Mouse (Mus musculus) midbrain, embryonic 13.5 days (tissue): ENCODE data around the gene Nid2. TPM values are rescaled to one million over a fixed set of nuclear protein-coding genes. Genes with fewer than 3 reads are reported as not detected.

Source experiments
- ATAC-seq: fragments of 200-750 bp; cut with Nextera tagmentation; 2 replicates; pipeline ENCODE4 v1.8.0; 2017; ENCODE audit warnings: mild to moderate bottlenecking, moderate TSS enrichment, moderate library complexity
- H3K27ac ChIP-seq: fragments of 300-500 bp; sonication (generic); 2 replicates; pipeline ENCODE4 v1.5.1; 2015; ENCODE audit warnings: inconsistent platforms, mild to moderate bottlenecking, moderate library complexity
- H3K27me3 ChIP-seq: fragments of 300-500 bp; sonication (generic); 2 replicates; pipeline ENCODE4 v1.6.1; 2015; ENCODE audit warnings: mild to moderate bottlenecking, inconsistent platforms
- H3K36me3 ChIP-seq: fragments of 300-500 bp; sonication (generic); 2 replicates; pipeline ENCODE4 v1.6.1; 2015; ENCODE audit warnings: mild to moderate bottlenecking, inconsistent platforms
- H3K4me1 ChIP-seq: fragments of 300-500 bp; sonication (generic); replicated peaks from 2 replicates; pipeline ENCODE4 v1.6.1; 2015; ENCODE audit warnings: inconsistent platforms
- H3K4me2 ChIP-seq: fragments of 300-500 bp; sonication (generic); replicated peaks from 2 replicates; pipeline ENCODE4 v1.6.1; 2015; ENCODE audit warnings: moderate library complexity, mild to moderate bottlenecking, inconsistent platforms
- H3K4me3 ChIP-seq: fragments of 300-500 bp; sonication (generic); replicated peaks from 2 replicates; pipeline ENCODE4 v1.5.1; 2015; ENCODE audit warnings: mild to moderate bottlenecking, inconsistent platforms
- H3K9ac ChIP-seq: fragments of 300-500 bp; sonication (generic); replicated peaks from 2 replicates; pipeline ENCODE4 v1.6.1; 2015; ENCODE audit warnings: mild to moderate bottlenecking, inconsistent platforms
- H3K9me3 ChIP-seq: fragments of 300-500 bp; sonication (generic); 2 replicates; pipeline ENCODE4 v1.6.1; 2016; ENCODE audit warnings: mild to moderate bottlenecking, inconsistent platforms
- WGBS: fragments of 180-500 bp; shearing (Covaris S2); methylation state at CpG from one replicate; pipeline ENCODE4 v1.1.7; 2015; 5-methylcytosine and 5-hydroxymethylcytosine counted together
- polyA plus RNA-seq: library from polyadenylated mRNA; unstranded; fragments of >200 nt; fragmentation: Nextera tagmentation; extraction: Ambion mirVana; gene quantifications from 2 replicates; pipeline ENCODE4 v1.2.1, GENCODE M21; 2015

Nid2 gene
- polyA plus RNA-seq, 1 experiment from 2014 or later: 40.7 TPM

DNA sequence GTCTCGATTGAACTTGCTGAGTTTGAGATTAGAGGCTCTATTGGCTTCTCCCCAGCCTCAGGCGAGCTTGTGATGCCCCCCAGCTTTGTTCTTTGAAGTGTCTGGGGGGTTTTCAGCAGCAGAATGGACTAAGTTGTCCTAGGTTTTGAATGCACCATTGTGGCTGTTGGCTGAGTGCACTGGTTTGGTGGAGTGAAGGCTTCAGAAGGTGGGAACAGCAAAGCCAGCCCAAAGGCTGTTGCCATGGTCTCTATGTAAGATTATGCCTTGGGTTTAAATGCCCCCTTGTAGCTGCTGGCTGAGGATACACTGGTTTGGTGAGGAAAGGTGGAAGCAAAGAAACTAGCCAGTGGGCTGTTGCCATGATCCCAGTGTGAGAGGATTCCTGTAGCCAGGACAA is 49.4 kb downstream of the Nid2 start:
- no peak for ATAC-seq
- Histone ChIP-seq H3K4me2 (no peak overlapping the region), H3K9ac (no peak overlapping the region), H3K27ac (no peak overlapping the region), H3K27me3 (no peaks in the 10 kb centered on the region), H3K36me3 (no peaks in the 10 kb centered on the region), H3K4me3 (no peak overlapping the region), H3K4me1 (0 out of 2 replicates have a peak, but pooled peaks cover 2% of the 10 kb centered on the region), H3K9me3 (no peaks in the 10 kb centered on the region)
- 65% methylated on average over 2 of the region's 2 CpGs for WGBS

DNA sequence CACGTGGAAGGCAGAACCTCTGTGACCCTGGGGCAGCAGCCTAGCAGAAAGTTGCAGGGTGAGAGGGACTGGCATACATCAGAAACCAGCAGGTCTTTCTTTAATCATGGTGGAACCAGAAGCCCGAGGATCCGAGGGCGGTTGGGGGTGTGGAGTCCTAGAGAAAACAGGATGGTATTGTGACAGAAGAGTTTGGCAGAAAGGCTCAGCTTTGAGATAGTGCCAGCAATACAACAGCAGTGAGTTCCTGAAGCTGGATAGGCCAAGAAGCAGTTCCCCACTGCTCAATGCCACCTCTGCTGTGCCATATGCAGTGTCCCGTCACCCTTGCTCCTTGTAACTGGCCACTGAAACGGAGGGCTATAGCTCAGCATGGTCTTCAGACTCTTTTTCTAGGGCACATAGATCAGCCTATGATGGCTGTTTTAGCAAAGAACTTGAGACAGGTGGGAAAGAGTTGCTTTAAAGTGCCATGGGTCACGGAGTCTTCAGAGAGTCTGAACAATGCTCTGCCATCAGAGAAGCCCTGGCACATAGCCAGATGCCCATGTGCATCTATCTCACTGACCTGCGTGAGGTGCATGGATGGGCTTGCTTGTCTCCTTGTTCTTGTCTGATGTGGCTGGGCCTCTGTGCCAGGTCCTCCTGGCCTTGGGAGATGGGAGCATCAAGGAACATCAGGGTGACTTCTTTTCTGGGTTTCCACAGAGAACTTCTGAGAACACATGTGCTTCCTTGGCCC is 50.6 kb downstream of the Nid2 start:
- no peak overlapping the region for H3K9ac ChIP-seq
- H3K27me3 ChIP-seq: no peaks in the 10 kb centered on the region
- ATAC-seq: no peak
- WGBS: 87% methylated on average over 8 of the region's 8 CpGs
- no peaks in the 10 kb centered on the region for H3K9me3 ChIP-seq
- H3K4me1 ChIP-seq: 0 out of 2 replicates have a peak, but pooled peaks cover 2% of the 10 kb centered on the region
- H3K4me3 ChIP-seq: no peak overlapping the region
- H3K36me3 ChIP-seq: no peaks in the 10 kb centered on the region
- no peak overlapping the region for H3K4me2 ChIP-seq
- H3K27ac ChIP-seq: no peak overlapping the region

DNA sequence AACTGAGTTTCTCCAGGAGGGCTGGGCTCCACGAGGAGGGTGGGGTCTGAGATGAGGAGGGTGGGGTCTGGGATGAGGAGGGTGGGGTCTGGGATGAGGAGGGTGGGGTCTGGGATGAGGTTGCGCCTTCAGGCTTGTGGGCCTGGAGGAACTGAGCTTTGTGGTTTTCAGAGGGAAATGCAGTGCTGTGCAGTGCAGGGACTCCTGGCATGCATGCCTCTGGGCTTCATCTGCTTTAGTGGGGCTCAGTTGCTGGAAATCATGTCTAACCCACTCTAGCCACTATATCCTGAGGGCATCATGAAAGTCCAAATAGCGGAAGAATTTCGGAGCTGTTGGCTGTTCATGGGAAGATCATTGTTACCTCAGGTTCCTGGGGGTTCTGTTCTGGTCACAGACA is 52.2 kb downstream of the Nid2 start:
- ATAC-seq: peak; percentile 56; the same call in 1 of the 2 replicates
- Histone ChIP-seq H3K27me3 (no peaks in the 10 kb centered on the region), H3K36me3 (no peaks in the 10 kb centered on the region), H3K4me1 (0 out of 2 replicates have a peak, but pooled peaks cover 2% of the 10 kb centered on the region), H3K4me2 (no peak overlapping the region), H3K9me3 (no peaks in the 10 kb centered on the region), H3K4me3 (no peak overlapping the region), H3K27ac (no peak overlapping the region), H3K9ac (no peak overlapping the region)
- 66% methylated on average over 4 of the region's 4 CpGs for WGBS

DNA sequence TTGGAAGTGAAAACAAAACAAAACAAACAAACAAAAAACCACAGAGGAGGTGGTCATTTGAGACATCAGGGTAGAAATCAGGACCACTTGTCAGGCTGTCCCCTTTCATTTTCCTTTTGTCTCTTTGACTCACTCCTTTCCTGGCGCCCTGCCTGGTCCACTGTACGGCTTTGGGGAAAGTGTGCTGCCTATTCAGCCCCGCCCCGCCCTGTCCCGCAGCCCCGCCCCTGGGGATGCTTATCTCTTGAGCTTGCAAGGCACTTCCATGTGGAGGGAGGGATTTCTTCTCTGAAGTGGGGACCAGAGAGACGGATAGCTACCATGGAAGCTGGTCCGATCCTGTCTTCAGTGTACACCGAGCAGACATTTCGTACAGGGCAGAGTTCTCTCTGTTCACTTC is 52.6 kb downstream of the Nid2 start:
- Histone ChIP-seq H3K27ac (no peak overlapping the region), H3K36me3 (no peaks in the 10 kb centered on the region), H3K9ac (no peak overlapping the region), H3K27me3 (no peaks in the 10 kb centered on the region), H3K9me3 (no peaks in the 10 kb centered on the region), H3K4me2 (no peak overlapping the region), H3K4me3 (no peak overlapping the region), H3K4me1 (0 out of 2 replicates have a peak, but pooled peaks cover 2% of the 10 kb centered on the region)
- 41% methylated on average over 10 of the region's 10 CpGs for WGBS
- ATAC-seq: no peak

- WGBS: 88% methylated on average over 3 of the region's 3 CpGs
- H3K9me3 ChIP-seq: no peaks in the 10 kb centered on the region
- no peak overlapping the region for H3K27ac ChIP-seq
- no peak overlapping the region for H3K9ac ChIP-seq
- H3K4me3 ChIP-seq: no peak overlapping the region
- H3K4me1 ChIP-seq: 0 out of 2 replicates have a peak, but pooled peaks cover 2% of the 10 kb centered on the region
- no peak for ATAC-seq
- peaks cover 23% of the 10 kb centered on the region for H3K36me3 ChIP-seq
- no peak overlapping the region for H3K4me2 ChIP-seq
- H3K27me3 ChIP-seq: no peaks in the 10 kb centered on the region
Observed at GRCm38 (mm10) chr14:19807339-19807738, 56.3 kb downstream of the Nid2 start.

DNA sequence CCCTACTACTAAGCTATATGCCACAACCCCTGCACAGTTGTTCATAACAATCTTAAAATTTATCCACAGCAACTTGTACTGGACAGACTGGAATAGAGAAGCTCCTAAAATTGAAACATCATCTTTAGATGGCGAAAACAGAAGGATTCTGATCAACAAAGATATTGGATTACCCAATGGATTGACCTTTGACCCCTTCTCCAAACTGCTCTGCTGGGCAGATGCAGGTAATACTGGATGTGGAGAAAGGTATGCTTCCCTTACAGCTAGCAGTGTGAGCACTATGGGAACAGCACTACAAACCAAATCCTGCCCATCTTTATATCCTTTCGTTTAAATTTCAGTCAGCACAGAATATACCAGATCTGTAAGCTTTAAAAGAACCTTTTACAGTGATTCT is 56.8 kb downstream of the Nid2 start:
- Histone ChIP-seq H3K27ac (no peak overlapping the region), H3K27me3 (no peaks in the 10 kb centered on the region), H3K4me3 (no peak overlapping the region), H3K4me1 (0 out of 2 replicates have a peak, but pooled peaks cover 2% of the 10 kb centered on the region), H3K9me3 (no peaks in the 10 kb centered on the region), H3K36me3 (peaks cover 28% of the 10 kb centered on the region), H3K4me2 (no peak overlapping the region), H3K9ac (no peak overlapping the region)
- ATAC-seq: no peak
- 90% methylated on average over 2 of the region's 2 CpGs for WGBS

DNA sequence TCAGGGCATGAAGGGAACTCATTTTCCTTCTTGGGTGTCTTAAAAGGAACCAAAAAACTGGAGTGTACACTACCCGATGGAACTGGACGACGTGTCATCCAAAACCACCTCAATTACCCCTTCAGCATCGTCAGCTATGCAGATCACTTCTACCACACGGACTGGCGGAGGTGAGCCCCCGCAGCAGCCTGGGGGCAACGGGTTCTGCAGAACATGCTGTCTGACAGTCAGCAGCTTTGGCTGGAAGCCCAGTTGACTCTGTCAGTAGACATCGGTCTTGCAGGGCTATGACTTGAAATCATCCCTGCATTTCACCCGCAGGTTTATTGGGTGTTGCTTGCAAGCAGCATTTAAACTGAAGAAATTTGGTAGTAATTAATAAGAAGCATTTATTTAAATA is 58.9 kb downstream of the Nid2 start:
- Histone ChIP-seq H3K27me3 (no peaks in the 10 kb centered on the region), H3K4me2 (no peak overlapping the region), H3K9me3 (no peaks in the 10 kb centered on the region), H3K36me3 (peaks cover 47% of the 10 kb centered on the region), H3K9ac (no peak overlapping the region), H3K27ac (no peak overlapping the region), H3K4me3 (no peak overlapping the region), H3K4me1 (no peaks in the 10 kb centered on the region)
- WGBS: 77% methylated on average over 10 of the region's 10 CpGs
- ATAC-seq: no peak

GRCm38 (mm10) chr14:19813061-19813460 is 62.0 kb downstream of the Nid2 start:
- no peaks in the 10 kb centered on the region for H3K27me3 ChIP-seq
- H3K4me1 ChIP-seq: no peaks in the 10 kb centered on the region
- no peak overlapping the region for H3K4me3 ChIP-seq
- H3K4me2 ChIP-seq: no peak overlapping the region
- peaks cover 70% of the 10 kb centered on the region for H3K36me3 ChIP-seq
- no peak overlapping the region for H3K27ac ChIP-seq
- no peak overlapping the region for H3K9ac ChIP-seq
- no peaks in the 10 kb centered on the region for H3K9me3 ChIP-seq
- ATAC-seq: no peak
- 89% methylated on average over 2 of the region's 2 CpGs for WGBS

- H3K27ac ChIP-seq: no peak overlapping the region
- H3K36me3 ChIP-seq: peaks cover 59% of the 10 kb centered on the region
- no peaks in the 10 kb centered on the region for H3K27me3 ChIP-seq
- 0 out of 2 replicates have a peak, but pooled peaks have one; percentile 11 for ATAC-seq
- no peaks in the 10 kb centered on the region for H3K9me3 ChIP-seq
- peaks cover 10% of the 10 kb centered on the region for H3K4me1 ChIP-seq
- 10% methylated on average over 1 of the region's 1 CpGs for WGBS
- no peak overlapping the region for H3K4me3 ChIP-seq
- H3K9ac ChIP-seq: no peak overlapping the region
- H3K4me2 ChIP-seq: no peak overlapping the region
Observed at GRCm38 (mm10) chr14:19817949-19818348, 66.9 kb downstream of the Nid2 start.

DNA sequence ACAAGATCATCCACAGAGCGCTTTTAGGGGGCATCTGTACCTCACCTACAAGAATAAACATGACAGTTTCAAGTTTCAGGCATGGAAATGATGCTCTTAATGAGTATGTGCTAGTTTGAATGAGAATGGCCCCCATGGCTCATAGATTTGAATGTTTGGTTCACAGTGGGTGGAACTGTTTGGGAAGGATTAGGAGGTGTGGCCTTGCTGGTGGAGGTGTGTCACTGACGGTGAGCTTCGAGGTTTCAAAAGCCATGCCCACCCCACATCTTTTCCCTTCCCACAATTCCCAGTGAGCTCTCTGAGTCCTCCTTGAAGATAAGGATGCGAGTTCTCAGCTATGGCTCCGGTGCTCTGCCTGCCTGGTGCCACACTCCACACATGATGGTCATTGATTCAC is 70.6 kb downstream of the Nid2 start:
- Histone ChIP-seq H3K9me3 (no peaks in the 10 kb centered on the region), H3K27ac (no peak overlapping the region), H3K9ac (no peak overlapping the region), H3K4me3 (no peak overlapping the region), H3K4me1 (peaks cover 38% of the 10 kb centered on the region), H3K27me3 (no peaks in the 10 kb centered on the region), H3K36me3 (peaks cover 24% of the 10 kb centered on the region), H3K4me2 (no peak overlapping the region)
- WGBS: 95% methylated on average over 5 of the region's 5 CpGs
- no peak for ATAC-seq

- WGBS: under 1% methylated on average over 80 of the region's 80 CpGs
- peak; percentile 98 for ATAC-seq
Observed at GRCm38 (mm10) chr14:19823321-19824142, 72.5 kb downstream of the Nid2 start, which contains the start of gene Rtraf. Rtraf (minus strand) TSS chr14:19823824.

GRCm38 (mm10) chr14:19825481-19825880 is 74.4 kb downstream of the Nid2 start:
- Histone ChIP-seq H3K4me3 (no peak overlapping the region), H3K4me1 (peaks cover 35% of the 10 kb centered on the region), H3K36me3 (peaks cover 12% of the 10 kb centered on the region), H3K4me2 (peak overlapping the region; percentile 63), H3K27me3 (peaks cover 4% of the 10 kb centered on the region; the same call in 1 of the 2 replicates), H3K9me3 (no peaks in the 10 kb centered on the region), H3K9ac (0 out of 2 replicates have a peak overlapping the region, but pooled peaks have one; percentile 1), H3K27ac (peak overlapping the region; percentile 88)
- peak; percentile 59 for ATAC-seq
- 17% methylated on average over 11 of the region's 11 CpGs for WGBS

More at GRCm38 (mm10) chr14:19823321-19824142, 72.5 kb downstream of the Nid2 start, which contains the start of gene Rtraf:
- H3K9ac ChIP-seq: peak within 1 kb of the TSS; percentile 96
- H3K4me2 ChIP-seq: peak within 1 kb of the TSS; percentile 88
- H3K4me1 ChIP-seq: peaks cover 38% of the 10 kb centered on the region
- H3K27me3 ChIP-seq: peaks cover 4% of the 10 kb centered on the region; the same call in 1 of the 2 replicates
- peaks cover 18% of the 10 kb centered on the region for H3K36me3 ChIP-seq
- H3K27ac ChIP-seq: peak within 1 kb of the TSS; percentile 88
- H3K4me3 ChIP-seq: peak within 1 kb of the TSS; percentile 97
- no peaks in the 10 kb centered on the region for H3K9me3 ChIP-seq
